Mouse (Mus musculus): Measurements from ENCODE around the gene Batf. TPM values are rescaled to one million over a fixed set of nuclear protein-coding genes. Genes with fewer than 3 reads are reported as not detected.

Batf gene
- total and polyA plus RNA-seq, 3 experiments = 1.0 to 1.8 (median 1.6) TPM

DNA sequence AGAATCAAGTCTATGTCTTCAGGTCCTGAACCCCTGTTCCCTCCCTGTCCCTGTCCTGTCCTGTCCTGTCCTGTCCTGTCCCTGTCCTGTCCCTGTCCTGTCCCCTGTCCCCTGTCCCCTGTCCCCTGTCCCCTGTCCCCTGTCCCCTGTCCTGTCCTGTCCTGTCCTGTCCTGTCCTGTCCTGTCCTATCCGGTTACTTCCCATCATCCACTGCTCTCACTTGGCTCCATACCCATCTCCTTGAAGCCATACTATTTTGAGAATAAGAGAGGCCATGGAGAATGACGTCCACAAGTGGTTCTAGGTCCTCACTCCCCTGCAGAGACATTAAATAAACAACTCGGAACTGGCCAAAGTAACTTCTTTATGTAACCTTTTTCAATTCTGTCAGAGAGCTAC is 70.6 kb downstream of the Batf start:
- Histone ChIP-seq H3K27ac (no peak overlapping the region), H3K27me3 (ENCODE audit: control insufficient read depth, insufficient read depth, low read length) (no peaks in the 10 kb centered on the region), H3K4me3 (no peak overlapping the region), H3K36me3 (ENCODE audit: control insufficient read depth, insufficient read depth, low read length) (no peaks in the 10 kb centered on the region), H3K9ac (ENCODE audit: low read depth, low read length) (no peak overlapping the region), H3K4me1 (ENCODE audit: control insufficient read depth, insufficient read depth, low read length) (no peaks in the 10 kb centered on the region; the same call in 1 of the 2 replicates), H3K79me2 (replicated peaks; ENCODE audit: control insufficient read depth, insufficient read depth, low read length) (no peaks in the 10 kb centered on the region)
- WGBS = 46% methylated on average over 3 of the region's 3 CpGs
- DNase-seq = no peak
- intact Hi-C loops (cut with DNase I) = no loop called here
- TF ChIP-seq EP300 (IDR thresholded peaks at IDR 0.05; ENCODE audit: insufficient read depth, low read depth, low read length) (no peak), CTCF (IDR thresholded peaks at IDR 0.05) (no peak), POLR2A (IDR thresholded peaks at IDR 0.05; ENCODE audit: insufficient read depth, low read depth, low read length) (no peak)

Small RNA genes lying within 50 kb of the gene (microRNA-seq; reads per million reads assigned to microRNA genes)
- gene Gm47285 = 0 reads per million in 2 experiments

Other genes starting within 250 kb of the Batf start
- gene Fos, start 212.8 kb upstream of the Batf start, total RNA-seq (2021) = 1 to 10 TPM; 3.0 to 5.7 TPM
- gene Fos, start 212.8 kb upstream of the Batf start, polyA plus RNA-seq (2012; rRNA removed) = 9.1 and 12.6 TPM in 2 replicates
- gene Jdp2, start 87.6 kb upstream of the Batf start, total RNA-seq (2021) = 10 to 100 TPM in 1 of 2 experiments, 1 to 10 TPM in 1; 7.5 to 15.9 TPM
- 4.3 and 4.6 TPM in 2 replicates for gene Jdp2, start 87.6 kb upstream of the Batf start, polyA plus RNA-seq (2012; rRNA removed)
- gene Flvcr2, start 59.9 kb downstream of the Batf start, total RNA-seq (2021) = 1 to 10 TPM; 2.0 to 2.1 TPM
- gene Flvcr2, start 59.9 kb downstream of the Batf start, polyA plus RNA-seq (2012; rRNA removed) = 3.4 and 6.5 TPM in 2 replicates
- 1 to 10 TPM; 6.2 to 6.8 TPM for gene Erg28, start 137.9 kb downstream of the Batf start, total RNA-seq (2021)
- gene Erg28, start 137.9 kb downstream of the Batf start, polyA plus RNA-seq (2012; rRNA removed) = 9.3 and 12.4 TPM in 2 replicates
- gene Ttll5, start 138.0 kb downstream of the Batf start, total RNA-seq (2021) = 10 to 100 TPM; 11.4 to 14.2 TPM
- 10.1 and 10.5 TPM in 2 replicates for gene Ttll5, start 138.0 kb downstream of the Batf start, polyA plus RNA-seq (2012; rRNA removed)

Measured in heart, adult 2 months (tissue).